ENCODE assay signal across 10 mouse cellular contexts in the genomic region with DNA sequence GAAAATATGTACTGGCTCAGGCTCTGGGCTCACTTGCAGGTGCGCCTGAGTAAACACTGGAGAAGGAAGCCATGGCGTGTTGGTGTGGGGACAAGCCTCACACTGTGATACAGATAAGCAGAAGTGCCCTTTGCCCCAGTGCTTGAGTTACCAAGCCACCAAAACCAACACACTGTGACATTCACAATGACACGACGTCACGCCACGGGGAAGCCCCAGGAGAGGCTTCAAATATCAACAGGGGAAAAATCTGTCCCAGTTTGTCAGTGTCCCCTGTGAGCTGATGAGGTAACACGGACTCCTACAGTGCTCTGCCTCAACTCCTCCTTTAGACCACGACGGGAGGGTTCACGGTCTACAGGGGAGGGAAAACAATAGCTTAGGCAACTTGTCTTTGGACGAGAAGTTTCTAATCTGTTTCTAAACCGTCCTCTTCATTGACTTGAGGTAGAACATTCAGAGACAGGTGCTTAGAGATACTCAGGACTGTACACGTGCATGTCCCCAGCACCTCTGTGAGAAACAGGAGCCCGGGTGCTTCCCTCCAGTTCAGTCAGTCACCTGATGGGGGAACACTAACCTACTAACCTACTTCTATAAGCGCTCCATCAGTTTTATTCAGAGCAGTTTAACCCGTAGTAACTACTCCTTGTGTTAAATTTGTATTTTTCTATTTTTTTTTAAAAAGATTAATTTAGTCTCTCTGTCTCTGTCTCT.
DNase-seq lines count a peak whose midpoint lies in the region; ATAC-seq and TF ChIP-seq lines count a peak whose summit lies in the region.
"Had no signal": no experiment of that assay in that cellular context is flagged by ENCODE, and none has a peak within 500 bp of the region (broad histone marks: within the 10 kb centered on the region; RNA-seq: fewer than 3 reads in every experiment).

No protein-coding gene starts in this region.

- no peaks in the 10 kb centered on the region for H3K27me3 ChIP-seq in heart, postnatal 0 days (ENCODE audit: control insufficient read depth, insufficient read depth, low read length)
- 0 out of 2 replicates have a peak, but pooled peaks cover 4% of the 10 kb centered on the region for H3K27me3 ChIP-seq in heart, embryonic 12.5 days (replicated peaks)
- no peaks in the 10 kb centered on the region for H3K27me3 ChIP-seq in intestine, embryonic 15.5 days (replicated peaks)
- no peaks in the 10 kb centered on the region for H3K27me3 ChIP-seq in hindbrain, postnatal 0 days (ENCODE audit: insufficient read depth, low read length)
- H3K27me3 ChIP-seq: neural tube, embryonic 12.5 days had no signal

- peak; percentile 41 for DNase-seq in heart, postnatal 0 days (ENCODE audit: low spot score)
- peak; percentile 40 to 54 for DNase-seq in thymus, postnatal 10 days (ENCODE audit: low spot score in 2 of 2)
- no peak for DNase-seq in right cerebral cortex, postnatal 4 days
- DNase-seq in hindbrain, postnatal 0 days (ENCODE audit: low spot score) = no peak
- no peak for DNase-seq in cerebellum, postnatal 10 days

- no peak overlapping the region for H3K4me3 ChIP-seq in heart, postnatal 0 days (ENCODE audit: low read depth, low read length)
- no peak overlapping the region for H3K4me3 ChIP-seq in heart, embryonic 12.5 days
- no peak overlapping the region for H3K4me3 ChIP-seq in intestine, embryonic 15.5 days (replicated peaks)
- no peak overlapping the region for H3K4me3 ChIP-seq in hindbrain, postnatal 0 days (ENCODE audit: low read length)
- H3K4me3 ChIP-seq: erythroblast, embryonic 14.5 days; neural tube, embryonic 12.5 days had no signal

- H3K9me3 ChIP-seq in heart, postnatal 0 days (replicated peaks; ENCODE audit: control insufficient read depth, low read length) = no peaks in the 10 kb centered on the region
- H3K9me3 ChIP-seq in heart, embryonic 12.5 days (replicated peaks) = no peaks in the 10 kb centered on the region
- no peaks in the 10 kb centered on the region for H3K9me3 ChIP-seq in intestine, embryonic 15.5 days
- H3K9me3 ChIP-seq in hindbrain, postnatal 0 days (ENCODE audit: low read length) = no peaks in the 10 kb centered on the region
- H3K9me3 ChIP-seq: neural tube, embryonic 12.5 days had no signal

- 41% methylated on average over 16 of the region's 16 CpGs for WGBS in heart, postnatal 0 days
- 54% methylated on average over 16 of the region's 16 CpGs for WGBS in heart, embryonic 12.5 days
- 59% methylated on average over 16 of the region's 16 CpGs for WGBS in intestine, embryonic 15.5 days
- WGBS in hindbrain, postnatal 0 days = 56% methylated on average over 16 of the region's 16 CpGs

- TF ChIP-seq CTCF in heart, postnatal 0 days (IDR thresholded peaks at IDR 0.05; ENCODE audit: low read depth) = no peak
- TF ChIP-seq CTCF in hindbrain, postnatal 0 days (IDR thresholded peaks at IDR 0.05; ENCODE audit: low read depth) = no peak

- peak; percentile 85 for ATAC-seq in heart, postnatal 0 days (ENCODE audit: insufficient read depth, low read depth)
- ATAC-seq in heart, embryonic 12.5 days (ENCODE audit: insufficient number of reproducible peaks, low FRiP score) = no peak
- peak; percentile 97 for ATAC-seq in intestine, embryonic 15.5 days
- peak; percentile 85 for ATAC-seq in megakaryocyte, adult 5-6 weeks (ENCODE audit: poor library complexity, severe bottlenecking)
- no peak for ATAC-seq in hindbrain, postnatal 0 days

- H3K9ac ChIP-seq in heart, postnatal 0 days (replicated peaks; ENCODE audit: low read depth, low read length) = no peak overlapping the region
- no peak overlapping the region for H3K9ac ChIP-seq in heart, embryonic 12.5 days
- H3K9ac ChIP-seq in intestine, embryonic 15.5 days = no peak overlapping the region
- no peak overlapping the region for H3K9ac ChIP-seq in hindbrain, postnatal 0 days (replicated peaks; ENCODE audit: low read length)
- H3K9ac ChIP-seq: neural tube, embryonic 12.5 days had no signal

- no peak for TF ChIP-seq EP300 in heart, postnatal 0 days (IDR thresholded peaks at IDR 0.05; ENCODE audit: low read depth)

- H3K4me2 ChIP-seq in heart, postnatal 0 days (ENCODE audit: low read depth, low read length) = no peak overlapping the region
- no peak overlapping the region for H3K4me2 ChIP-seq in heart, embryonic 12.5 days
- peak overlapping the region; percentile 17 for H3K4me2 ChIP-seq in intestine, embryonic 15.5 days (replicated peaks)
- H3K4me2 ChIP-seq in hindbrain, postnatal 0 days (ENCODE audit: low read depth, low read length) = no peak overlapping the region
- H3K4me2 ChIP-seq: neural tube, embryonic 12.5 days had no signal

- H3K27ac ChIP-seq in heart, postnatal 0 days (ENCODE audit: low read depth) = peak overlapping the region; percentile 52; the same call in 1 of the 2 replicates
- H3K27ac ChIP-seq in heart, embryonic 12.5 days (ENCODE audit: poor library complexity, severe bottlenecking) = no peak overlapping the region
- peak overlapping the region; percentile 60; the same call in 1 of the 2 replicates for H3K27ac ChIP-seq in intestine, embryonic 15.5 days
- H3K27ac ChIP-seq in hindbrain, postnatal 0 days = no peak overlapping the region
- H3K27ac ChIP-seq: neural tube, embryonic 12.5 days had no signal

- H3K36me3 ChIP-seq in heart, postnatal 0 days (replicated peaks; ENCODE audit: control insufficient read depth, insufficient read depth, low read length) = no peaks in the 10 kb centered on the region
- no peaks in the 10 kb centered on the region for H3K36me3 ChIP-seq in heart, embryonic 12.5 days
- no peaks in the 10 kb centered on the region for H3K36me3 ChIP-seq in intestine, embryonic 15.5 days
- H3K36me3 ChIP-seq in hindbrain, postnatal 0 days (ENCODE audit: insufficient read depth, low read length) = no peaks in the 10 kb centered on the region
- H3K36me3 ChIP-seq: neural tube, embryonic 12.5 days had no signal

- peaks cover 16% of the 10 kb centered on the region for H3K4me1 ChIP-seq in heart, postnatal 0 days (ENCODE audit: control insufficient read depth, insufficient read depth)
- peaks cover 16% of the 10 kb centered on the region for H3K4me1 ChIP-seq in heart, embryonic 12.5 days (replicated peaks)
- H3K4me1 ChIP-seq in intestine, embryonic 15.5 days (replicated peaks) = peaks cover 5% of the 10 kb centered on the region; the same call in 1 of the 2 replicates
- H3K4me1 ChIP-seq in hindbrain, postnatal 0 days (ENCODE audit: insufficient read depth, low read length) = peaks cover 4% of the 10 kb centered on the region; the same call in 1 of the 2 replicates
- H3K4me1 ChIP-seq: neural tube, embryonic 12.5 days had no signal

Comparison
In these comparisons a context has a peak if more than half of its experiments do, and no peak if none do; other contexts are left out.
1. ATAC-seq: peak in heart, postnatal 0 days (single experiment), intestine, embryonic 15.5 days (single experiment) and megakaryocyte, adult 5-6 weeks (single experiment); none in heart, embryonic 12.5 days (single experiment) and hindbrain, postnatal 0 days (single experiment).
2. H3K27ac ChIP-seq: peak in heart, postnatal 0 days (single experiment) and intestine, embryonic 15.5 days (single experiment); none in heart, embryonic 12.5 days (single experiment) and hindbrain, postnatal 0 days (single experiment).
3. DNase-seq: peak in heart, postnatal 0 days (single experiment) and thymus, postnatal 10 days (2 of 2); none in right cerebral cortex, postnatal 4 days (single experiment), hindbrain, postnatal 0 days (single experiment) and cerebellum, postnatal 10 days (0 of 2).